27 mouse cellular contexts compared by ENCODE assay signal in genomic region chr6:76521975-76522641, GRCm38 (mm10). TPM values are rescaled to one million over a fixed set of nuclear protein-coding genes. Genes with fewer than 3 reads are reported as not detected.
"Had no signal": no experiment of that assay in that cellular context is flagged by ENCODE, and none has a peak within 500 bp of the region (broad histone marks: within the 10 kb centered on the region; RNA-seq: fewer than 3 reads in every experiment).

No protein-coding gene starts in this region.

- H3K9me3 ChIP-seq: heart, embryonic 12.5 days; hindbrain, embryonic 10.5 days; hindbrain, embryonic 12.5 days; intestine, embryonic 15.5 days; limb, embryonic 13.5 days; limb, embryonic 15.5 days; liver, embryonic 12.5 days had no signal

- ATAC-seq: hindbrain, embryonic 16.5 days; inflammation-experienced regulatory T-cells, adult 6 months; intestine, embryonic 15.5 days; intestine, postnatal 0 days; liver, embryonic 12.5 days had no signal

- DNase-seq: gastrocnemius, adult 2 months; gastrocnemius, postnatal 10 days; gastrocnemius, postnatal 25 days; heart, adult 2 months; heart, postnatal 10 days; heart, postnatal 4 days; kidney, adult 18-20 months; kidney, adult 8-10 months; kidney, postnatal 10 days; kidney, postnatal 25 days; kidney, postnatal 4 days; layer of hippocampus, adult 9-11 months; layer of hippocampus, postnatal 36 days; left cerebral cortex, postnatal 4 days had no signal

- H3K36me3 ChIP-seq: heart, embryonic 12.5 days; hindbrain, embryonic 10.5 days; hindbrain, embryonic 12.5 days; intestine, embryonic 15.5 days; limb, embryonic 13.5 days; limb, embryonic 15.5 days; liver, embryonic 12.5 days had no signal

- H3K4me3 ChIP-seq: gastrocnemius, adult 2 months; heart, adult 2 months; heart, embryonic 12.5 days; hindbrain, embryonic 10.5 days; hindbrain, embryonic 12.5 days; intestine, embryonic 15.5 days; layer of hippocampus, adult 2 months; limb, embryonic 13.5 days; limb, embryonic 15.5 days; liver, embryonic 12.5 days had no signal

- H3K27ac ChIP-seq: gastrocnemius, adult 2 months; heart, adult 2 months; hindbrain, embryonic 10.5 days; hindbrain, embryonic 12.5 days; hindbrain, embryonic 14.5 days; intestine, embryonic 15.5 days; layer of hippocampus, adult 2 months; limb, embryonic 13.5 days; limb, embryonic 15.5 days; liver, embryonic 12.5 days had no signal

- H3K27me3 ChIP-seq: heart, embryonic 12.5 days; hindbrain, embryonic 12.5 days; intestine, embryonic 15.5 days; limb, embryonic 13.5 days; limb, embryonic 15.5 days; liver, embryonic 12.5 days had no signal

- H3K4me1 ChIP-seq: heart, embryonic 12.5 days; hindbrain, embryonic 10.5 days; hindbrain, embryonic 12.5 days; intestine, embryonic 15.5 days; limb, embryonic 13.5 days; limb, embryonic 15.5 days; liver, embryonic 12.5 days had no signal

RNA-seq across cellular contexts. Expression of gene Gm9008, which starts 24.5 kb away (rescaled TPM):
- total RNA-seq: liver, adult 2 months had no signal
- polyA plus RNA-seq: liver, adult 2 months had no signal
